Mouse (Mus musculus): Measurements from ENCODE around the gene Prpf18.
"Not testable (repeated sequence)": the region's sequence is repeated elsewhere in the genome, so short reads cannot be mapped to it uniquely, and the experiment has no call there.

The Prpf18 gene

GRCm38 (mm10) chr2:4614276-4614929 lies 37.5 kb downstream of the Prpf18 start:
- not testable (repeated sequence) for DNase-seq (ENCODE audit: low read depth)

DNA sequence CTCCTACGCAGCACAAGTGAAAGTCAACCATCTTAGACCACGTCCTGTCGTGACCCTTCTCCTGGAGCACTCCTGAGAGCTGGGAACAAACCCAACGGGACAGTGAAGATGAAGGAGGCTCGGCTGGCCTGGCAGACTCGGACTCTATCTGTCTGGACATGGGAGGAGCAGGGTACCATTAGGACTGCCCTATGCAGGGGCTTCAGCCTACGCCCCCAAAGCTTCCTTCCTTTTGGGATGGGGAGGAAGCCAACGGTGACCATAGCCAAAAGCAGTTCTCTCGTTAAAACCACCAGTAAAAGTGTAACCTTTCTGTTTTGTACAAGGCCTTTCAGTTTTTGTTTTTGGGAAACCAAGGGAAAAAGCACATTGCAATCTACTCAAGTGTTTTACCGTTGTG lies 40.2 kb downstream of the Prpf18 start:
- DNase-seq (ENCODE audit: low read depth) = no peak

- DNase-seq (ENCODE audit: low read depth) = no peak
These were observed 40.6 kb downstream of the Prpf18 start for GRCm38 (mm10) chr2:4611295-4611694.

GRCm38 (mm10) chr2:4609433-4609832 lies 42.5 kb downstream of the Prpf18 start:
- no peak for DNase-seq (ENCODE audit: low read depth)

DNA sequence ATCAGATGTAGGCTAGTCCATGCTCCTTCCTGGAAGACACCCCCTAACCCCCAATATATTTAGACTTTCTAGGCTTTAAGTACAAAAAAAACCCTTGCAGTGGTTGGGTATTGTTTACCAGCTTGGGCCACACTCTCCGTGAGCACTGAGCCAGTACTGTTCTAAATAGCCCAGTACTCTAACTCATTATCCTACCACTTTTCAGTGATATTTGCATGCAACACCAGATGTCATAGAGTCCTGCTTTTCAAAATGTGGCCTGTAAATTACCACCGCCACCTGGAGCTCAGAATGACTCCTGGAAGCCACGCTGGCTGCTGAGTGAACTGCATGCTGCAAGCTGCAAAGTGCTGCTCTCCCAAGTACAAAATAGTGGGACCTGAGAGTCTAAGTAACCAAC lies 43.7 kb downstream of the Prpf18 start:
- no peak for DNase-seq (ENCODE audit: low read depth)

GRCm38 (mm10) chr2:4606559-4606958 lies 45.4 kb downstream of the Prpf18 start:
- DNase-seq (ENCODE audit: low read depth) = no peak

- no peak for DNase-seq (ENCODE audit: low read depth)
These were observed 48.5 kb downstream of the Prpf18 start for GRCm38 (mm10) chr2:4603361-4603945.

DNA sequence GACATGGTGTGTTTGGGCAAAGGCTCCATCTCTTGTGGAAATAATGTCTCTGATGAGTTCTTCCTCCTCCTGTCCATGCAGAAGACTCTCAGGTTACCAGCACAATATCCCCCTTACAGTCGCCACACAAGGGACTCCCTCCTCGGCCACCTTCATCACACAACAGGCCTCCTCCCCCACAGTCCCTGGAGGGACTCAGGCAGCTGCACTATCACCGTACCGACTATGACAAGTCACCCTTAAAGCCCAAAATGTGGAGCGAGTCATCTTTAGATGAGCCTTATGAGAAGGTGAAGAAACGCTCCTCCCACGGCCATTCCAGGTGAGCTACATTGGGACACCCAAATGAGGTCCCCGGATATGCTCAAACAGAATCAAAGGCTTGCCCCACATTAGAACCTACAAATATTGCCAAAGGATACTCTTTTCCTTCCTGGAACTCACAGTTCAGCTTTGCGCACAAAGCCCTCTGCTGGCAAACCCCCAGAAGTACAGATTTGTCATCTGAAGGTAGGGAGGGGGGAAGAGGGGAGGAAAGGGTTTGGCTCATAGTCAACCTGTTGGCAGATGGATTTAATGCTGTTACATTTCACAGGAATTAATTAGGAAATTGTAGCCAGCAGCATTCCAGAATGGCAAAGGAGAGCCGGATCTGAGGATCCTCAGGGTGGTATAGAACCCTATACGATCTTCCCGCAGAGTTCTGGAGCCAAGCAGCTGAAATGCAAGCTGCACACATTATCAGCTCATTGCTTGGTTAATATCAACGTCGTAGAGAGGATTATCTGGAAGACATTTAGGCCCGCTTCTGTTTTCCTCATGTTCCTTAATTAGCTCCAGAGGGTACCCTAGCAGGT lies 50.7 kb downstream of the Prpf18 start:
- DNase-seq (ENCODE audit: low read depth) = no peak

- no peak for DNase-seq (ENCODE audit: low read depth)
These were observed 54.9 kb downstream of the Prpf18 start for GRCm38 (mm10) chr2:4596992-4597391.

DNA sequence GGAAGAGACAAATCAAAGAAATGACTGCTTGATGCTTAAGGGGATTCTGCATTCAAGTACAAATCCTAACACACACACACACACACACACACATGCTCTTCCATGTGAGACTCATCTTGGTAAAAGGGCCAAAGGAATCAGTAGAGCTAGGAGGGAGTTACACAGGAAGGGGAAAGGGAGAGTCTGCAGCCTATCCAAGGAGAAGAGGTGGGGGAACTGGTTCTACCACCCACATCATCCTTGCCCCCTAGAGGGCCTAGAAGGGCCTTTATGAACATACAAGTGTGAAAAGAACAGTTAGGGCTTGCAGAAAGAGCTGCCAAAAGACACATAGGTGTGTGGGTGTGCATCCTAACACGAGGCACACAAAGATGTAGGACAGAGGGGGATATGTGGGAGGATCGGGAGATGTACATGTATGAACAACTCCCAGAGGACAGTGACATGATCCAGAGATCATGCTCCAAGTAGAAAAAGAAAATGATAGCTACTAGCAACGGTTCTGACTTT lies 58.0 kb downstream of the Prpf18 start:
- DNase-seq (ENCODE audit: low read depth) = no peak

DNA sequence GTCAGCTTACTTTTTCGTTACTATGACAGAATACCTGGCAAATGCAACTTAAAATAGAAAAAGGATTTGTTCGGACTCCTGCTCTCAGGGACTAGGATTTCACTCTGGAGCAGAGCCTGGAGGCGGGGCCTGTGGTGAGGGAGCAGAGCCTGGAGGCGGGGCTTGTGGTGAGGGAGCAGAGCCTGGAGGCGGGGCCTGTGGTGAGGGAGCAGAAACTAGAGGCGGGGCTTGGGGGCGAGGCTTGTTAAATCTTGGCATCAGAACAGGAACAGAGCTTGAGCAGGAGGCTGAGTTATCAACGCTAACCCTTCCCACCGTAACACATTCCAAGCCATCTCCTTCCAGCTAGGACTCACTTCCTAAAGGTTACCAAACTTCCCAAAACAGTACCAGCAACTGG lies 58.5 kb downstream of the Prpf18 start:
- DNase-seq (ENCODE audit: low read depth) = peak; percentile 40

- no peak for DNase-seq (ENCODE audit: low read depth)
These were observed 59.2 kb downstream of the Prpf18 start for GRCm38 (mm10) chr2:4592666-4593065.

GRCm38 (mm10) chr2:4591647-4592046 lies 60.3 kb downstream of the Prpf18 start:
- DNase-seq (ENCODE audit: low read depth) = no peak

- no peak for DNase-seq (ENCODE audit: low read depth)
These were observed 64.1 kb downstream of the Prpf18 start for GRCm38 (mm10) chr2:4587685-4588409.

- DNase-seq (ENCODE audit: low read depth) = no peak
These were observed 65.7 kb downstream of the Prpf18 start for GRCm38 (mm10) chr2:4586245-4586644.

DNA sequence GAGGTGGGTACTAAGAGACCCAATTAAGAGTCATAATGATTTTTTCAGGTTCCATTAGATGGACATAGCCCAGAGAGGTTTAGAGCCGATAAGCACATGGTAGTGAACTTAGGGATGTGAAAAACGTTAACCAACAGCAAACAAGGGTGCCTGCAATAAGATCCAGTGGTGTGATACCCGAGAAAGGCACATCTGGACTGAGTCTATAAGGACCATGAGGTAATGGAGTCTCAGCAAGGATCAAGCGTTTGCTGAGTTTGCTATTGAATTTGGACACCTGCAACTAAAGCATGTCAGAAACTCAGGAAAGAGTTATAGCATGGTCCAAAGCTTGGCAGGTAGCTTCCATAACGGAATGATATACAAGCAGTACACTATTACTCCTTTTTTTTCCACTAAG lies 67.7 kb downstream of the Prpf18 start:
- DNase-seq (ENCODE audit: low read depth) = no peak

DNA sequence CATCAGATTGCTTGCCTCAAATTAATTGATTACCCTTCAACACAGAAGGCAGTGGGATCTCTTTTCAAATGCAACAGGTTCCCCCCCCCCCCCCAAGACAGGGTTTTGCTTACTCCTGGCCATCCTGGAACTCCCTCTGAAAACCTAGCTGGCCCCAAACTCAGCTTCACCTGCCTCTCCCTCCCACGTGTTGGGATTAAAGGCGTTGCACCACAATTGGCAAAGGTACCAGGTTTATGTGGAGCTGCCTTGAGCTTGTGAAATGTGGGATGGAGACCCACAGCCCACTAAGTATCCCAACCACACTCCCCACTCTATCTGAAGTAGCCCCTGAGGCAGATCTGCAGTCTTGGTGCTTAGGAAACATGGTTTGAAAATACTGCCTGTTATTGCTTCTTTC lies 69.0 kb downstream of the Prpf18 start:
- no peak for DNase-seq (ENCODE audit: low read depth)

DNA sequence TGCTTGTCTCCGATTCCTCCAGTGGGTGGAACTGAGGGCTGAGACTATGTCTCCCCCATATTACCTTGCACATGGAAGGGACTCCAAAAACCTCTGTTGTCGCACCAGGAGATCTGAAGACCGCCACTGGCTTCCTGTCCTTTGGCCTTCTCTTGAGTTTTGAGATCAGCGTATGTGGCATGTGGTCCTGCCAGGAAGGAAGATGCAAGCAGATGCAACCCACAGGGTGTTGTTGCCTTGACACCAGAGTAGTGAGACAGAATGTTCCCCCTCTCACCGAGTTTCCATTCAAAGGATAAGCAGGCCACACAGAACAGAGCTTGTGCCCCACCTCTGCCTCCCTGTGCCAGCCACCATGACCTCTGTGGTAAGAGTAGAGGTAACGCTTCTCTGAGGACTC lies 71.2 kb downstream of the Prpf18 start:
- DNase-seq (ENCODE audit: low read depth) = no peak

GRCm38 (mm10) chr2:4579357-4580068 lies 72.4 kb downstream of the Prpf18 start:
- no peak for DNase-seq (ENCODE audit: low read depth)

DNA sequence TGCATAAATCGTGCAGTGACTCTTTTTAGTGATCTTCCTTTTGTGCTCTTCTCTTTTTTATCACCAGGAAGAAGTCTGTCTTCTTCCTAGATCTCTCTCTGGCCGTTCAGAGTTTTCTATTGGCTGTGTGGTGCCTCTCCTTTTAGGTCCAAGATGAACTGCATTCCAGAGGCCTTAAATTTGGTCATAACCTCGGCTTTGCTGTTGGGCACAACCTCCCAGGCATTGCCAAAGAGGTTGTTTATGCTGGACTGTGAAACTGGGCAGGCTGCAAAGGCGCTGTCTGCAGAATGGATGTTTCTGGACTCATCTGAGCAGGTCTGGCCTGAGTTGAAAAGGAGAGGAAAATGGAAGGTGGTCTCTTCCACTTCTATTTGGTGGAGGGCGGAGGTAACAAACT lies 73.6 kb downstream of the Prpf18 start:
- DNase-seq (ENCODE audit: low read depth) = no peak

GRCm38 (mm10) chr2:4575975-4576374 lies 75.9 kb downstream of the Prpf18 start:
- DNase-seq (ENCODE audit: low read depth) = no peak

DNA sequence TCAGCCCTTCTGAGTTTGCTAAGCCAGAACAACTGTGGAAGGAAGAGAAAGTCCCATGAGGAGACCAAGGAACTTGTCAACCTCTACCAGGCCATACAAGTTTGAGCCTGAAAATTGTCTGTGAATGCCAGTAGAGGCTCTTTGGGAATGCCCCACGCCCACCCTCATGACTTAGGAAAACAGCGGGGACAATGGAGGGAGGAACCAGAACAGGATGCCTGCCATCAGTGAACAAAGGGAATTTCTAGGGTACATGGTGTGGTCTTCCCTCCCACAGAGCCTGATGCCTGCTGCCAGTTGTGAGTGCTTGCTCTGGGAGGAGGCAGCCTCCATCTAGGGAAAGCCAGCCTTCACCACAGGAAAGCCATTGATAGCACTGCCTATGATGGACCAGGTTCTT lies 76.8 kb downstream of the Prpf18 start:
- no peak for DNase-seq (ENCODE audit: low read depth)

All from fibroblast of lung, adult 2 months (primary cell).